Mouse (Mus musculus) adrenal gland, postnatal 36 days (tissue): ENCODE results near the gene Ccnb1ip1. TPM values are rescaled to one million over a fixed set of nuclear protein-coding genes. Genes with fewer than 3 reads are reported as not detected.

Experiments used
- DNase-seq, 2 experiments: peaks; one replicate each; pipeline ENCODE4 v3.0.0; 2021; ENCODE audit warnings: mixed read lengths in 1 of 2
- total RNA-seq, 2 experiments: library from RNA; stranded (reverse); gene quantifications; 2 replicates each; pipeline ENCODE4 v1.2.3; 2021

The Ccnb1ip1 gene
- total RNA-seq, 2 experiments from 2014 or later = not detected

GRCm38 (mm10) chr14:50784391-50785250 is 22.9 kb downstream of the Ccnb1ip1 start:
- DNase-seq = no peak

GRCm38 (mm10) chr14:50782166-50782565 is 25.4 kb downstream of the Ccnb1ip1 start:
- DNase-seq = no peak

GRCm38 (mm10) chr14:50771342-50771741 is 36.2 kb downstream of the Ccnb1ip1 start:
- DNase-seq = peak in 1 of 2 experiments; percentile 20

- peak; percentile 64 to 67 for DNase-seq
These were observed 41.8 kb downstream of the Ccnb1ip1 start for GRCm38 (mm10) chr14:50765736-50766135.

- DNase-seq = no peak
These were observed 49.0 kb downstream of the Ccnb1ip1 start for GRCm38 (mm10) chr14:50758416-50759085.

GRCm38 (mm10) chr14:50744994-50745393 is 62.5 kb downstream of the Ccnb1ip1 start, which contains the start of gene Olfr749:
TSS of gene Olfr749 (minus strand) at chr14:50745094.
- no peak for DNase-seq

GRCm38 (mm10) chr14:50741584-50741983 is 65.9 kb downstream of the Ccnb1ip1 start:
- no peak for DNase-seq

- DNase-seq = no peak
These were observed 67.2 kb downstream of the Ccnb1ip1 start for GRCm38 (mm10) chr14:50740334-50740733.

Other genes starting within 250 kb of the Ccnb1ip1 start
- not detected for gene Olfr744, start 192.9 kb downstream of the Ccnb1ip1 start, total RNA-seq
- not detected for gene Olfr745, start 168.3 kb downstream of the Ccnb1ip1 start, total RNA-seq
- not detected for gene Olfr746, start 160.6 kb downstream of the Ccnb1ip1 start, total RNA-seq
- not detected for gene Olfr747, start 114.5 kb downstream of the Ccnb1ip1 start, total RNA-seq
- not detected for gene Olfr748, start 100.4 kb downstream of the Ccnb1ip1 start, total RNA-seq
- gene Olfr749, start 62.6 kb downstream of the Ccnb1ip1 start, total RNA-seq = not detected
- 10 to 100 TPM; 30.8 to 46.9 TPM for gene Ttc5, start 22.2 kb downstream of the Ccnb1ip1 start, total RNA-seq
- gene Parp2, start 109 bp upstream of the Ccnb1ip1 start, total RNA-seq = 10 to 100 TPM; 24.1 to 24.4 TPM
- 10 to 100 TPM; 18.2 to 21.6 TPM for gene Tep1, start 62.8 kb upstream of the Ccnb1ip1 start, total RNA-seq
- gene Klhl33, start 89.8 kb upstream of the Ccnb1ip1 start, total RNA-seq = under 1 TPM; 0.50 to 0.63 TPM
- 10 to 100 TPM; 42.9 to 57.8 TPM for gene Osgep, start 117.2 kb upstream of the Ccnb1ip1 start, total RNA-seq
- gene Apex1, start 117.2 kb upstream of the Ccnb1ip1 start, total RNA-seq = 10 to 100 TPM; 61.0 to 89.4 TPM
- 10 to 100 TPM; 58.5 to 65.6 TPM for gene Pip4p1, start 123.1 kb upstream of the Ccnb1ip1 start, total RNA-seq
- 10 to 100 TPM; 43.1 to 45.2 TPM for gene Pnp, start 123.3 kb upstream of the Ccnb1ip1 start, total RNA-seq
- 10 to 100 TPM; 37.6 to 46.1 TPM for gene Gm49342, start 136.8 kb upstream of the Ccnb1ip1 start, total RNA-seq
- 1 to 10 TPM; 2.1 to 2.9 TPM for gene Pnp2, start 148.3 kb upstream of the Ccnb1ip1 start, total RNA-seq
- under 1 TPM; 0.23 to 0.26 TPM for gene Rnase10, start 200.0 kb upstream of the Ccnb1ip1 start, total RNA-seq
- not detected for gene Rnase9, start 234.1 kb upstream of the Ccnb1ip1 start, total RNA-seq
- not detected for gene Rnase11, start 242.4 kb upstream of the Ccnb1ip1 start, total RNA-seq
- gene Rnase12, start 249.9 kb upstream of the Ccnb1ip1 start, total RNA-seq = not detected